Mouse (Mus musculus) liver, embryonic 14.5 days (tissue): ENCODE measurements at regions not wholly inside any gene's neighbourhood (a gene's known extent, or its start where the extent isn't known, plus 50 kb on each side); places are given as distances from the start of the nearest gene placed in this dataset.

Experiments used
- CTCF ChIP-seq: IDR thresholded peaks from 2 replicates; pipeline ENCODE4 v1.5.1; 2016; ENCODE audit warnings: antibody characterized with exemption, low read depth, control low read depth
- EP300 ChIP-seq: IDR thresholded peaks from 2 replicates; pipeline ENCODE4 v1.6.1; 2016; ENCODE audit warnings: antibody characterized with exemption, low read depth

GRCm38 (mm10) chr1:137898397-137898796 is 277.1 kb downstream of the Ptprc start:
- TF ChIP-seq CTCF (no peak), EP300 (no peak)
